Mouse (Mus musculus) inflammation-experienced regulatory T-cells (primary cell): ENCODE measurements around the gene Sntb2. TPM values are rescaled to one million over a fixed set of nuclear protein-coding genes. Genes with fewer than 3 reads are reported as not detected.

Experiments used
- polyA plus RNA-seq, 2 experiments: library from polyadenylated mRNA; unstranded; fragments of 100-300 nt; shearing (Covaris generic); gene quantifications; one replicate each; pipeline ENCODE4 v1.2.1; 2017

The Sntb2 gene
- 10 to 100 TPM; 13.6 to 26.4 TPM for polyA plus RNA-seq

GRCm38 (mm10) chr8:106935324-106935869, at the start of gene Sntb2:
Sntb2 (plus strand) TSS chr8:106935750.

DNA sequence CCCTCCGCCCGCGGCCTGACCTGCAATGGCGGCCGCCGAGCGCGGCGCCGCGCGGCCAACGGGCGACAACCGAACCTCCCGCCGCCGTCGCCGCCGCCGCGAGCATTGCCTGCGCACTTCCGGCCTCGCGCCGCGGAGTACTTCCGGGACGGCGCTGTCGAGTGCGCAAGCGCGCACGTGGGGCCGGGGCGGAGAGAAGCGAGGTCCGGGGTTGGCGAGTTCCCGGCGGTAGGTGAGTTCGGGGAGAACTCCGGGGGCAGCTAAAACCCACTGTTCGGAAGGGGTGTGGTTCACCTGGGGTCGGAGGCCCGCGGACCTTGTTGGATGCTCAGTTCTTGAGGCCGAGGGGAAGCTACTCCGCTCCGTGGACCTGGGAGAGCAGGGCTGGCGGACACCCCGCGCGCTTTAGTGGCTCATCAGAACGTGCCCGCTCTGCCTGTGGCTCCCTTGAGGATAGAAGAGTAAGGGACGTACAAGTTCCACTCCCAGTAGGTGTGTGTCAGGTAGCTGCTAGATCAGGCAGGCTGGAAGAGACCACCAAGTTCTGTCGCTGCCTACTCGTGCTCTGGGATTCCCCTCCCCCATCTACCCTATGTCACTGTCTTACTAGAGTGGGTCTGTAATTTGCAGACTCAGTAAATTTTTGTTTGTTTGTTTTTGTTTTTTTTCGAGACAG, 41.9 kb upstream of the Sntb2 start, which contains the start of gene Utp4:
Utp4 (plus strand) TSS at position 156 of the 676 bp plus-strand sequence.

DNA sequence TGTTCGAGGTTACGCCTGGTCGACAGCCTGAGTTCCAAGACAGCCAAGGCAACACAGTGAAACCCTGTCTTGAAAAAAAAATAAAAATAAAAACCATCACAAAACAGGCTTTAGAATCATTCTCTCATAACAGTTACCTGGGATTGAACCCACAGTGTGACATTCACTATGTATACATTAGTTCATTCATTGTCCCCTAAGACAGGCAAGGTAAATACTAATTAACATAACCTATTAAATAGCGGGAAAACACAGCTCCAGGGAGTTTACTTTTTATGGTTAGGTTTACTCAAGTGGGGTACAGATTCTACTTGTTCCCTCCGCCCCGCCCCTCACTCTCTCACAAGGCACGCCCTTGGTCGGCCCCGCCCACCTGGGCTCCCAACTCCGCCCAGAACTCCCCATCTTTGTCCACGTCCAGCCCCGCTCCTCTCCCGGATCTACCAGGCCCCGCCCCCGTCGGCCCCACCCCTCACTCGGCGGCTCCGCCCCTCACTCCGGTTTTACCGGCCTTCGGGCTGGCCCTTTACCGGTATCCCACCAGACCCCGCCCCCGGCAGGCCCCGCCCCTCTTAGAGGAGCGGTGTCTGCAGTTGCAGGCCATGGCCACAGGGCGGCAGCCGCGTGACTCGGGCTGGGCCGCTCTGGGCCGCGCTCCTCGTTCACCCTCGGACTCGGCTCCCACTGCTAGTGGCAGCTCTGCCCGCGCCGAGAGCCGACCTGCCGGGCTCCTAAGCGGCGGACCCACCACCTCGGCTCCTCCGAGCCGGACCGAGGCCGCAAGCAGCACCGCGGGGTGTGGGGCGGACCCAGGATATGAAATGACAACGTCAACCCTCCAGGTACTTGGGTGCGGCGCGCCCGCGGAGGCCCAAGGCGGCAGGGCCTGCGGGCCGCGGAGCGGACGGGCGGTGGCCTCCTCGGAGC, 95.4 kb downstream of the Sntb2 start, which contains the start of gene Vps4a:
Vps4a (plus strand) TSS at position 573 of the 927 bp plus-strand sequence.

GRCm38 (mm10) chr8:107048061-107048941, 112.8 kb downstream of the Sntb2 start, which contains the start of gene Pdf:
Pdf (minus strand) TSS chr8:107048614.

GRCm38 (mm10) chr8:107056076-107056972, 120.8 kb downstream of the Sntb2 start, which contains the start of the genes Cog8 and Nip7:
Cog8 (minus strand) TSS chr8:107056689.
Nip7 (plus strand) TSS chr8:107056877.

DNA sequence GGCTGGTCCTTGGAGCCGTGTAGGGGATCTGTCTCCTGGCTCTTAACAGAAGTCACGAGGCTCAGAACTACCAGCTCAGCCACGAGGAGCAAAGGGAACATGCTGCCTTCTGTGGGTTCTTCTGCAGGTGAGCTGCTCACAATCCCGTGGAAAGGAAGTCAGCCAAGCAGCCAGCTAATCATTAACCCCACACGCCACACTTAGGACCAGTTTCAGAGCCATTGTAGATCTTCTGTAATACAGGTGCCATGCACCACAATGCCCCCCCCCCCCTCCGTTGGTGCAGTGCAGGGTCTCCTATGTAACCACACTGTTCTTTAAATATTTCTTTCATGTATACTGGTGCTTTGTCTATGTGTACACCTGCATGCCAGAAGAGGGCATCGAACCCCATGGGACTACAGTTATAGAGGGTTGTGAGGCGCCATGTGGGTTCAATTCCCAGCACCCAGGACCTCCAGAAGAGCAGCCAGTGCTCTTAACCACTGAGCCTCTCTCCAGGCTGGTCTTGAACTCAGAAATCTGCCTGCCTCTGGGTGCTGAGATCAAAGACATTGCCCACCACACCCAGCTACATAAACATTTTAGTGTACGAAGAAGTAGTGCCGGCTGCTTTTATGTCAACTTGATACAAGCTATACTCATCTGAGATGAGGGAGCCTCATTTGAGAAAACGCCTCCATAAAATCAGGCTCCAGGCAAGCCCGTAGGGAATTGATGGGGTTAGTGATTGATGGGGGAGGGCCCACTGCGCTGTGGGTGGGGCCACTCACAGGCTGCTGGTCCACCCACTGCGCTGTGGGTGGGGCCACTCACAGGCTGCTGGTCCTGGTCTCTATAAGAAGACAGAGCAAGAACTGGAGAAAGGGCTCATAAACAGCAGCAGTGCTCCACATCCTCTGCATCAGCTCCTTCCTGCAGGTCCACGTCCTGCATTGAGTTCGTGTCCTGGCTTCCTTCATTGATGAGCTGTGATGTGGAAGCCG, 130.3 kb downstream of the Sntb2 start, which contains the start of gene Tmed6:
Tmed6 (minus strand) TSS at position 134 of the 986 bp plus-strand sequence.

Other genes with a start within 250 kb of the Sntb2 start
- gene Has3, start 65.5 kb upstream of the Sntb2 start, polyA plus RNA-seq: not detected
- gene Utp4, start 42.1 kb upstream of the Sntb2 start, polyA plus RNA-seq: 10 to 100 TPM; 42.5 to 50.1 TPM
- 10 to 100 TPM; 62.3 to 79.2 TPM for gene Vps4a, start 95.5 kb downstream of the Sntb2 start, polyA plus RNA-seq
- 10 to 100 TPM; 12.5 to 18.0 TPM for gene Pdf, start 112.9 kb downstream of the Sntb2 start, polyA plus RNA-seq
- gene Cog8, start 120.9 kb downstream of the Sntb2 start, polyA plus RNA-seq: 10 to 100 TPM; 61.4 to 84.2 TPM
- 10 to 100 TPM; 77.5 to 81.3 TPM for gene Nip7, start 121.1 kb downstream of the Sntb2 start, polyA plus RNA-seq
- under 1 TPM in 1 of 2 experiments, not detected in 1; 0.88 TPM for gene Tmed6, start 129.9 kb downstream of the Sntb2 start, polyA plus RNA-seq
- 10 to 100 TPM; 25.2 to 25.7 TPM for gene Terf2, start 160.8 kb downstream of the Sntb2 start, polyA plus RNA-seq
- 10 to 100 TPM; 64.5 to 69.2 TPM for gene Cyb5b, start 214.9 kb downstream of the Sntb2 start, polyA plus RNA-seq